Mouse (Mus musculus) embryonic facial prominence, embryonic 14.5 days (tissue): ENCODE measurements at regions not wholly inside any gene's neighbourhood (a gene's known extent, or its start where the extent isn't known, plus 50 kb on each side); places are given as distances from the start of the nearest gene placed in this dataset.
"Not testable (repeated sequence)": the region's sequence is repeated elsewhere in the genome, so short reads cannot be mapped to it uniquely, and the experiment has no call there.

Experiments
- ATAC-seq: fragments of 200-750 bp; cut with Nextera tagmentation; 2 replicates; pipeline ENCODE4 v1.8.0; 2017; ENCODE audit warnings: low read depth, moderate number of reproducible peaks, moderate TSS enrichment
- DNase-seq: peaks from one replicate; pipeline ENCODE4 v3.0.0-alpha.2; 2015; ENCODE audit warnings: low spot score
- H3K27ac ChIP-seq: fragments of 300-500 bp; sonication (generic); replicated peaks from 2 replicates; pipeline ENCODE4 v1.5.1; 2014; ENCODE audit warnings: low read depth, mild to moderate bottlenecking, low read length, moderate library complexity
- H3K27me3 ChIP-seq: fragments of 300-500 bp; sonication (generic); replicated peaks from 2 replicates; pipeline ENCODE4 v1.6.1; 2014; ENCODE audit warnings: low read length; ENCODE audit not compliant: control insufficient read depth, insufficient read depth
- H3K36me3 ChIP-seq: fragments of 300-500 bp; sonication (generic); 2 replicates; pipeline ENCODE4 v1.6.1; 2014; ENCODE audit warnings: low read length, mixed read lengths; ENCODE audit not compliant: control insufficient read depth, insufficient read depth
- H3K4me1 ChIP-seq: fragments of 300-500 bp; sonication (generic); 2 replicates; pipeline ENCODE4 v1.6.1; 2014; ENCODE audit warnings: antibody characterized with exemption, low read length; ENCODE audit not compliant: control insufficient read depth, insufficient read depth
- H3K4me2 ChIP-seq: fragments of 300-500 bp; sonication (generic); 2 replicates; pipeline ENCODE4 v1.6.1; 2014; ENCODE audit warnings: low read depth, mild to moderate bottlenecking, low read length, moderate library complexity, mixed read lengths
- H3K4me3 ChIP-seq: fragments of 300-500 bp; sonication (generic); 2 replicates; pipeline ENCODE4 v1.5.1; 2014; ENCODE audit warnings: low read depth, mild to moderate bottlenecking, low read length
- H3K9ac ChIP-seq: fragments of 300-500 bp; sonication (generic); 2 replicates; pipeline ENCODE4 v1.6.1; 2014; ENCODE audit warnings: low read depth, mild to moderate bottlenecking, low read length, moderate library complexity, mixed read lengths
- H3K9me3 ChIP-seq: fragments of 300-500 bp; sonication (generic); 2 replicates; pipeline ENCODE4 v1.6.1; 2016; ENCODE audit warnings: low read length; ENCODE audit not compliant: control insufficient read depth
- WGBS: fragments of 180-500 bp; shearing (Covaris S2); extraction: QIAGEN DNeasy Blood & Tissue Kit; methylation state at CpG from one replicate; pipeline ENCODE4 v1.1.7; 2014; 5-methylcytosine and 5-hydroxymethylcytosine counted together

GRCm38 (mm10) chr8:20116785-20117184 is 213.6 kb downstream of the Gm31371 start:
- WGBS, result 63% methylated on average over 2 of the region's 2 CpGs
- DNase-seq, ATAC-seq, H3K27ac ChIP-seq, H3K4me1 ChIP-seq, H3K4me2 ChIP-seq, H3K27me3 ChIP-seq, H3K36me3 ChIP-seq, H3K4me3 ChIP-seq, H3K9me3 ChIP-seq, H3K9ac ChIP-seq: not testable (repeated sequence)

DNA sequence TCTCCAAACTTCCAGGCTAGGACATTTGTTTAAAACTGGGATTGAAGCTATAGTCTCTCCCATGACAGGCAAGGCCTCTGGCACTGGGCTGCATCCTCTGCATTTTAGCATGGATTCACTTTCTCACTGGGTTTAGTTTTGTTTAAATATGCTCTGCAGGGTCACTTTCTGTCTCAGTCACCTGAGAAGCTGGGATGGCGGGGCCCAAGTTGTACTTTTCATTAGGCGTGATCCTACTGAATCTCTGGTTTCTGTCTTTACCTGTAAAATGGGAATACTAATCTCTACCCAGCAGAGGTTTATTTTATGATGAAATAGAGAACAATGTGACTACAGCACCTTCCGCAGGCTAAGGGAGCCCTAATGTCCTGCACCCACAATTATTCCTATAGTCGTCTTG is 216.4 kb downstream of the Gm31371 start:
- not testable (repeated sequence) for H3K27me3 ChIP-seq, H3K27ac ChIP-seq, H3K4me3 ChIP-seq, H3K9ac ChIP-seq, H3K9me3 ChIP-seq, H3K4me2 ChIP-seq, DNase-seq, H3K36me3 ChIP-seq, H3K4me1 ChIP-seq, ATAC-seq
- 78% methylated on average over 4 of the region's 4 CpGs for WGBS

- WGBS, result 95% methylated on average over 2 of the region's 2 CpGs
- H3K4me2 ChIP-seq, H3K36me3 ChIP-seq, H3K4me1 ChIP-seq, H3K27ac ChIP-seq, ATAC-seq, H3K4me3 ChIP-seq, H3K9me3 ChIP-seq, H3K27me3 ChIP-seq, H3K9ac ChIP-seq, DNase-seq: not testable (repeated sequence)
These were observed 217.0 kb downstream of the Gm31371 start for GRCm38 (mm10) chr8:20120186-20120585.

GRCm38 (mm10) chr8:20121391-20121909 is 218.3 kb downstream of the Gm31371 start:
- not testable (repeated sequence) for H3K27me3 ChIP-seq, H3K9ac ChIP-seq, H3K4me3 ChIP-seq, DNase-seq, ATAC-seq, H3K9me3 ChIP-seq, H3K4me1 ChIP-seq, H3K4me2 ChIP-seq, H3K36me3 ChIP-seq, H3K27ac ChIP-seq
- 96% methylated on average over 9 of the region's 11 CpGs for WGBS

DNA sequence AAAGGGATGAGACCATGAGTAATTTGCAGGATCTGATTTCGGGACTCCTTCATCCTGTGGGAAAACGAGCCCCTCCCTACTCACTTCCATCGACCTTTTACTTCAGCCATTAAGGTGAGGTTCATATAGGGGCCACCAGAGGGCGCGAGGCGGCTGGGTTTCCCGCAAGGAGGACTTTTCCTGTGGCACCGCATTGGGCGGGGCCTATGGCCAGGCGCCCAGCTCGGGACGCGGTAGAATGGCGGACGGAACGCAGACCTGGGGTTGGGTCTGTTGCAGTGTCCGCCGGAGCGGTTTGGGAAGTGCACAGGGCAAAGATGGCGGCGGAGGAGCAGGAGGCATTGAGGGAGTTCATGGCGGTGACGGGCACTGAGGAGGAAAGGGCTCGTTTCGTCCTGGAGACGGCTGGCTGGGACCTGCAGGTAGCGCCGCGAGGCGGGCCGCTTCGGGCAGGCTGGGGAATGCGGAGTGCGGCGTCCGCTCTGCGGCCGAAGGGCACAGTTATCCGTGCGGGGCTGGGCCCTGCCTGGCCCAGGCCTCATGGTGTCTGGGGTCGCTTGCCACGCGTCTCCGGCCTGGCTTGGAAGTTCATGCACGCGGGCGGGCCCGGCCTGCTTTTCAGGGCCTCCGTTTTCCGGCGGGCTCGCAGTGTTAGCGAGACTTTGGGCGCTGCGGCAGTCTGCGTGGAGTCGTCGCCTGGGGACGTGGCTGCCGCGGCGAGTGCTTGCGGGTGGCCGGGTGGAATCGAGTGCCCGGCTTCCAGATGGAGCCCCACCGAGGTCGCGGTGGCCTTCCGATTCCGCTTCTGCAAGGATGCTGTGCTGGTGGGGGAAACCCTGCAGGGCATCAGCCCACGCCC is 219.1 kb downstream of the Gm31371 start:
- ATAC-seq (peak; percentile 100), DNase-seq (peak; percentile 96)
- Histone ChIP-seq H3K4me2 (peak overlapping the region; percentile 29; the same call in 1 of the 2 replicates), H3K4me3 (peak overlapping the region; percentile 49), H3K9ac (peak overlapping the region; percentile 86), H3K27ac (peak overlapping the region; percentile 75)
- H3K27me3 ChIP-seq, H3K4me1 ChIP-seq, H3K36me3 ChIP-seq, H3K9me3 ChIP-seq: not testable (repeated sequence)
- 12% methylated on average over 50 of the region's 72 CpGs for WGBS

DNA sequence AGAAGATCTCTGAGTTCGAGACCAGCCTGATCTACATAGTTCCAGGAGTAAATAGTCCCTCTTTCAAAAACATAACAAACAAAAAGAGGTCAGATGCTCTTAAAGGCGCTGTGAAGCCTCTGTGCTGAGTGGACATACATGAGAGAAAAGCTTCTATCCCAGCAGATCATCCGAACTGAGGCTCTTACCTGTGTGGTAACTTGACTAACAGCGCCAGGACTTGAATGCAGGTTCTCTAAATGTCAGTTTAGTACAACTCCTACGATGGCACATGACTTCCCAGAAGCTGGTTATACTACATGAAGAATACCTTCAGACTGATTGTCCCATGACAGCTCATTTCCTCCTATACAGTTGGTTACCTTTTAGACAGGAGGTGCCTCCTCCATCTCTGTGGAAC is 220.4 kb downstream of the Gm31371 start:
- not testable (repeated sequence) for H3K9ac ChIP-seq, H3K9me3 ChIP-seq, H3K4me2 ChIP-seq, H3K4me3 ChIP-seq, H3K4me1 ChIP-seq, H3K27me3 ChIP-seq, H3K36me3 ChIP-seq, H3K27ac ChIP-seq, DNase-seq, ATAC-seq
- 91% methylated on average over 5 of the region's 5 CpGs for WGBS

GRCm38 (mm10) chr8:20135626-20136025 is 227.4 kb downstream of the Gm15319 start:
- no CpG with 5 or more reads among the region's 1 CpGs for WGBS
- not testable (repeated sequence) for H3K36me3 ChIP-seq, H3K4me2 ChIP-seq

GRCm38 (mm10) chr8:20145436-20145835 is 217.6 kb downstream of the Gm15319 start:
- H3K27ac ChIP-seq, DNase-seq, ATAC-seq, H3K9ac ChIP-seq, H3K4me2 ChIP-seq, H3K4me3 ChIP-seq, H3K4me1 ChIP-seq, H3K36me3 ChIP-seq, H3K9me3 ChIP-seq, H3K27me3 ChIP-seq: not testable (repeated sequence)
- 87% methylated on average over 4 of the region's 4 CpGs for WGBS

More at GRCm38 (mm10) chr8:20135626-20136025, 227.4 kb downstream of the Gm15319 start:
- not testable (repeated sequence) for H3K27ac ChIP-seq, H3K9me3 ChIP-seq, DNase-seq, H3K4me3 ChIP-seq, H3K9ac ChIP-seq, H3K4me1 ChIP-seq, H3K27me3 ChIP-seq, ATAC-seq
